Mouse (Mus musculus) heart, embryonic 11.5 days (tissue): ENCODE results near the gene Pla1a. TPM values are rescaled to one million over a fixed set of nuclear protein-coding genes. Genes with fewer than 3 reads are reported as not detected.
"Not testable (repeated sequence)": the region's sequence is repeated elsewhere in the genome, so short reads cannot be mapped to it uniquely, and the experiment has no call there.

ENCODE experiments used
- ATAC-seq: fragments of 200-750 bp; cut with Nextera tagmentation; replicated peaks from 2 replicates; pipeline ENCODE4 v1.8.0; 2017; ENCODE audit warnings: moderate library complexity; ENCODE audit not compliant: insufficient number of reproducible peaks, low FRiP score, low TSS enrichment
- H3K27ac ChIP-seq: fragments of 300-500 bp; sonication (generic); 2 replicates; pipeline ENCODE4 v1.5.1; 2014; ENCODE audit warnings: mild to moderate bottlenecking, low read depth, low read length
- H3K27me3 ChIP-seq: fragments of 300-500 bp; sonication (generic); 2 replicates; pipeline ENCODE4 v1.6.1; 2014; ENCODE audit warnings: mild to moderate bottlenecking, low read length, mixed read lengths; ENCODE audit not compliant: control insufficient read depth, insufficient read depth
- H3K36me3 ChIP-seq: fragments of 300-500 bp; sonication (generic); 2 replicates; pipeline ENCODE4 v1.6.1; 2014; ENCODE audit warnings: mild to moderate bottlenecking, low read length, moderate library complexity, mixed read lengths; ENCODE audit not compliant: control insufficient read depth, insufficient read depth
- H3K4me1 ChIP-seq: fragments of 300-500 bp; sonication (generic); 2 replicates; pipeline ENCODE4 v1.6.1; 2014; ENCODE audit warnings: low read length; ENCODE audit not compliant: control insufficient read depth, insufficient read depth
- H3K4me2 ChIP-seq: fragments of 300-500 bp; sonication (generic); 2 replicates; pipeline ENCODE4 v1.6.1; 2014; ENCODE audit warnings: mild to moderate bottlenecking, moderate library complexity
- H3K4me3 ChIP-seq: fragments of 300-500 bp; sonication (generic); 2 replicates; pipeline ENCODE4 v1.5.1; 2014; ENCODE audit warnings: low read depth, low read length
- H3K9ac ChIP-seq: fragments of 300-500 bp; sonication (generic); 2 replicates; pipeline ENCODE4 v1.6.1; 2014; ENCODE audit warnings: mild to moderate bottlenecking, low read depth, low read length, moderate library complexity
- H3K9me3 ChIP-seq: fragments of 300-500 bp; sonication (generic); replicated peaks from 2 replicates; pipeline ENCODE4 v1.6.1; 2016; ENCODE audit warnings: low read length; ENCODE audit not compliant: control insufficient read depth
- WGBS: fragments of 180-500 bp; shearing (Covaris S2); extraction: QIAGEN DNeasy Blood & Tissue Kit; methylation state at CpG from one replicate; pipeline ENCODE4 v1.1.7; 2014; ENCODE audit not compliant: insufficient replicate concordance; 5-methylcytosine and 5-hydroxymethylcytosine counted together
- polyA plus RNA-seq: library from polyadenylated mRNA; unstranded; fragments of >200 nt; fragmentation: Nextera tagmentation; extraction: Ambion mirVana; gene quantifications from 2 replicates; pipeline ENCODE4 v1.2.1, GENCODE M21; 2014

Gene Pla1a
- polyA plus RNA-seq, 1 experiment from 2014 or later: 0.43 TPM

DNA sequence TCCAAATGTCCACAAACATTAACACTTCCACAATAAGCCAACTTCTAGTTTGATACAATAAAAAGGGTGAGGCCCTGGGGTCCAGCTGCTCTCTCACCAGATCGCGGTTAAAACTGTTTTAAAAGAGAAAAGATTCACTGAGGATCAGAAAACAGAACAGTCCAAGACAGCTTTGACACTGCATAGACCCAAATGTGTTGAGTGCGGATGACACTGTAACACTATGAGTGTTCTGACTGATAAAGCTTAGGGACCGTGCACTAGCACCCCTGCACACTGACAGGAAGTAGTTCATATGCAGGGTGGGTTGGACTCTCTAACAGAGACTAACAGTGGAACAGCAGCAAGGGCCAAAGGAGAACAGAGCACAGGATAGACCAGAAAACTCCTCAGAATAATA is 21.0 kb upstream of the Pla1a start:
- Histone ChIP-seq H3K4me3 (no peak overlapping the region), H3K27ac (no peak overlapping the region), H3K27me3 (no peaks in the 10 kb centered on the region), H3K4me2 (no peak overlapping the region), H3K36me3 (peaks cover 3% of the 10 kb centered on the region; the same call in 1 of the 2 replicates), H3K9me3 (no peaks in the 10 kb centered on the region), H3K4me1 (no peaks in the 10 kb centered on the region), H3K9ac (no peak overlapping the region)
- WGBS: 71% methylated on average over 4 of the region's 4 CpGs
- no peak for ATAC-seq

DNA sequence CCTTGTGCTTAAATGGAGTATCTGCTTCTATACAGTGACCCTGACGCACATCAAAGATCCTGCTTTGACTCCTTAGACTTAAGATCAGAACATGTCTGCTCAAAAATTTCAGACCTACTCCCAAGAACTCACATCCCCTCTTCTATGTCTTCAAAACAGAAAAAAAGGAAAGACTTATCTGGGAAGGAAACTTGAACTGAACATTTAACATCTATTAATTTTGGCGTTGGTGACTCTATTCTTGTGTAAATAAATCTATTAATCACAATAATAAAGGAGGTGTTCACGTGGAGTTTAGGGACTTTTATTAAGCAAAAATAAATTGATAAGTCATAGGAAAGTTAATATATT is 20.2 kb upstream of the Pla1a start:
- Histone ChIP-seq H3K9me3 (no peaks in the 10 kb centered on the region), H3K4me1 (no peaks in the 10 kb centered on the region), H3K4me2 (peak overlapping the region; percentile 91), H3K27ac (peak overlapping the region; percentile 93), H3K9ac (peak overlapping the region; percentile 96), H3K4me3 (peak overlapping the region; percentile 59), H3K36me3 (peaks cover 4% of the 10 kb centered on the region; the same call in 1 of the 2 replicates), H3K27me3 (no peaks in the 10 kb centered on the region)
- no peak for ATAC-seq
- WGBS: 33% methylated on average over 3 of the region's 3 CpGs

DNA sequence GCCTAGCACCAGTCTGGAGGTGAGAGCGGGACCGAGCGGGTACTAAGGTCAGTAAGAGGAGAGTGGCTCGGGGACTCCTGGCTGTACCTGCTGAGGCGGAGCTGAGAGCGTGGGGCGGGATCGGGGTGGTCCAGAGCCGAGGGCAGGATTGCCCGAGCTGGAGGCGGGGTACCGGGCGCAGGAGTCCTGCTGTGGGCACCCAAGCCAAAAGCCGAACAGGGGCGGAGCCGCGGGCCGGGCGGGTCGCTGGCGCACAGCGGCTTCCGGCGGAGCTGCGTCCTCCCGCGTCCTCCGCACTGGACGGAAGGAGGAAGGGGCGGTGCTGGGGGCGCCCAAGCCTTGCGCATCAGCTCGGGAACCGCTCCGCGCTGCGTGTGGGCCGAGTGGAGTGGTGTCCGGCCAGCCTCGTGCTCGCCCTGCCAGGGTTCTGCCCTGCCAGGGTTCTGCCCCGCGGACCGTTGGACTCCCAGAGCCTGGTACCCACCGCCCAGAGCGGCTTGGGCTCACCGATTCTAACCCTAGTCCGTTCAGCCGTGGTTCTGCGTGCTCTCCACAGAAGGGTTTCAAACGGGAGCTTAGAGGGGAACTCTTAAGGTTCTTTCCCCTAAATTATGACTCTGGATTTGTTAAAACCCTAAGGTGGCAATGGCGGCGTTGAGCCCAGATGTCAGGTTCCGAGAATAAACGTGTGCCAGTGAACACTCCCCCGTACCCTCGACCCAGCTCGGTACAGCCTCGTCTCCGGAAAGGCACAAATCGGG is 19.7 kb upstream of the Pla1a start, which contains the start of gene Adprh:
Adprh (minus strand) TSS at position 262 of the 761 bp plus-strand sequence.
- peak; percentile 96 for ATAC-seq

DNA sequence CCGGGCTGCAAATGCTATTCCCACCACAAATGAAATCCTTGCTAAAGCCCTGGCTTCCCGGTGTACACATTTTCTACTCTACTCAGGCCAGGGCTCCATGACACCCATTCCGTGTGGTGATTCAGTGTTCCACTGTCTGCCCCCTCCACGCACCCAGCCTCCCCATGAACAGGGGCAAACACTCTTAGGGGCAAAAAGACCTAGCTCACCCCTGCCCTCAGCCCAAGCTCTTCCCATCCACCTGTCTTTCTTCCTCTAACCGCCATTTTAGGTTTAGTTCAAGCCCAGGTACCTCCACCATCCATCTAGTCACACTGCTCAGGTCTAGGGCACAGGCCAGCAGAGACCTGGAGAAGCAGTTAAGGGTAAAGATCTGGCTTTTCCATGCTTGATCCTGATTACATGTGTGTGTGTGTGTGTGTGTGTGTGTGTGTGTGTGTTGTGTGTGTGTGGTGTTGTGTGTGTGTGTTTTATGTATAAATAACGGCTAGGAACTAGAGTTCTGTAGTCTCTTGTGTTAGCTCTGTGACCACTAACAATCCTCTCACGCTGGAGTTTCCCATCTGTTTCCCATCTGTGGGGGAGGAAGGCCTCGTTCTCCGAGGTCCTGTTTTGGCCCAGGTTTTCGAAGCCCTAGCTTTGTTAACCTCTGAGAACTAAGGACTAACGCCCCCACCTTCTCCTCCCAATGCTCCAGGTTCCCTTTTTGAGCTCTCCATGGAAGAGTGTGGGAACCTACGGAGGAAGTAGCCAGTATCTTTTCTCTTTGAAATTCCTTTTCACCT is 18.7 kb upstream of the Pla1a start:
- Histone ChIP-seq H3K27me3 (no peaks in the 10 kb centered on the region), H3K36me3 (peaks cover 15% of the 10 kb centered on the region), H3K4me2 (peak overlapping the region; percentile 91), H3K27ac (peak overlapping the region; percentile 93), H3K4me1 (no peaks in the 10 kb centered on the region), H3K4me3 (peak overlapping the region; percentile 59), H3K9me3 (no peaks in the 10 kb centered on the region), H3K9ac (peak overlapping the region; percentile 96)
- WGBS: 43% methylated on average over 12 of the region's 12 CpGs
- ATAC-seq: no peak

More for the DNA sequence above, 19.7 kb upstream of the Pla1a start, which contains the start of gene Adprh:
- Histone ChIP-seq H3K9me3 (no peaks in the 10 kb centered on the region), H3K27ac (peak within 1 kb of the TSS; percentile 93), H3K4me1 (no peaks in the 10 kb centered on the region), H3K9ac (peak within 1 kb of the TSS; percentile 96), H3K4me2 (peak within 1 kb of the TSS; percentile 91), H3K27me3 (no peaks in the 10 kb centered on the region), H3K4me3 (peak within 1 kb of the TSS; percentile 59), H3K36me3 (peaks cover 5% of the 10 kb centered on the region)
- 3% methylated on average over 57 of the region's 61 CpGs for WGBS

DNA sequence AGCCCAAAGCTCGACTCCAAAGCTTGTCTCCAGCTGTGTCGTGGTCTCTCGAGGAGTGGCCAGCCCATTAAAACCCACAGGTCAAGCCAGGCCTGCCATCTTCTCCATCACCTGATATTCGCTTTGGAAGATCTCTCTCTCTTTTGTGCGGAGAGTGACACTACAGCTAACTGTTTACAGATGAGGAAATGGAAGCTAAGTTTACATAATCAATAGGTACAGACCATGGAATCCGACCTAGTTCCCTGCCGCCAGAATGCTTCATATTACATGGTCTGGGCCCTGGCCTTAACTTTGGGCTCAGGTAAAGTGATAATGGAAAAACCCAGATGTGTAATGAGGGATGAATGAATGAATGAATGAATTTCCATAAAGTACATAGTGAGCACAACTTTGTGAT is 17.8 kb upstream of the Pla1a start:
- Histone ChIP-seq H3K4me3 (no peak overlapping the region), H3K27me3 (no peaks in the 10 kb centered on the region), H3K9me3 (no peaks in the 10 kb centered on the region), H3K9ac (no peak overlapping the region), H3K4me1 (no peaks in the 10 kb centered on the region), H3K4me2 (no peak overlapping the region), H3K36me3 (peaks cover 18% of the 10 kb centered on the region), H3K27ac (no peak overlapping the region)
- no peak for ATAC-seq
- 85% methylated on average over 7 of the region's 7 CpGs for WGBS

DNA sequence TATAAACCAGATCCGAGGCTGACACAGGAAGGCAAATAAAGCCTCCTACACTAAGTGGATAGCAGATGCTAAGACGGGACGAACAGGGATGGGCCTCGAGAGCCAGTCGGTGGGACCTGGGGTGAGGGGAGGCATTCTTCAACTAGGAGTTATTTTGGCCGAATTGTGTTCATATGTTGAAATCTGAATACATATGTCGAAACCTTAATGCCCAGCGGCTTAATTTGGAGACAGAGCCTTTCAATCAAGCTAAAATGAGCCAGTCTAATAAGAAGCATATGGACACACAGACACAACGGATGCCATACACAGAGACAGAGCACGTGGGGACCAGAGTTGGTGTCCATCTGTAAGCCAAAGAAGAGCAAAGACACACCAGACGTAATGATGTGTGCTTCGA is 15.5 kb upstream of the Pla1a start:
- no peak overlapping the region for H3K4me3 ChIP-seq
- H3K27me3 ChIP-seq: no peaks in the 10 kb centered on the region
- H3K27ac ChIP-seq: no peak overlapping the region
- no peak overlapping the region for H3K9ac ChIP-seq
- no peaks in the 10 kb centered on the region for H3K4me1 ChIP-seq
- no peak for ATAC-seq
- H3K9me3 ChIP-seq: no peaks in the 10 kb centered on the region
- H3K4me2 ChIP-seq: no peak overlapping the region
- WGBS: 94% methylated on average over 12 of the region's 12 CpGs
- peaks cover 32% of the 10 kb centered on the region for H3K36me3 ChIP-seq

DNA sequence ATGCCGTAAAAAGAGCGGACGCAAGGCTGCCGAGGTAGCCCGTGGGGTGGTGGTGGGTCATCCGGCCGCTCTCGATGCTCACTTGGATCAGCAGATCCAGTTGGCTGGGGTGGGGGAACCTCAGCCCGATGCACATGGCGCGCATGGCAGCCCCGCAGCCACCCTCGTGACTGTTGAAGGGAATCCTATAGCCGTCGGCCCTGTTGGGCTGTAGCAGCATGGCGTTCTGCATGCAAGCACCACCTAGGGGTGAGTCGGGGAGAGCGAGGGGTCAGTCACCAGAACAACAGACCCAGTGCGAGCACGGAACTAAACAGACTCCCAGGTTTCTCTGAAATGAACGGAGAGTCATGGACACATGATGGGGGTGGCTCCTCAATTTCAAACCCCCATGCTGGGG is 14.4 kb upstream of the Pla1a start:
- no peaks in the 10 kb centered on the region for H3K9me3 ChIP-seq
- WGBS: 89% methylated on average over 21 of the region's 21 CpGs

DNA sequence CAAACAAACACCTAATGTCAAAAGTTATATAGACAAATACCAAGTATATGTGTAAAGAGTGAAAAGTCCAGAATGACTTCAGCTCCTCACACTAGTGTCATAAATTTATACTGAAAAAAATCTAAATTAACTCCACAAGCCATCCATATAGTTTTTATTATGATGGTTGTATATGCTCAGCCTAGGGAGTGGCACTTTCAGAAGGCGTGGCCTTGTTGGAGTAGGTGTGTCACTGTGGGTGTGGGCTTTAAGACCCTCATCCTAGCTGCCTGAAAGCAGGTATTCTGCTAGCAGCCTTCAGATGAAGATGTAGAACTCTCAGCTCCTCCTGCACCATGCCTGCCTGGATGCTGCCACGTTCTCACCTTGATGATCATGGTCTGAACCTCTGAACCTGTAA is 13.2 kb upstream of the Pla1a start:
- H3K27ac ChIP-seq, H3K27me3 ChIP-seq, H3K4me1 ChIP-seq, H3K9me3 ChIP-seq, ATAC-seq, H3K9ac ChIP-seq, H3K4me2 ChIP-seq, H3K4me3 ChIP-seq: not testable (repeated sequence)
- WGBS: 96% methylated on average over 2 of the region's 2 CpGs
- peaks cover 32% of the 10 kb centered on the region for H3K36me3 ChIP-seq

More for the DNA sequence above, 14.4 kb upstream of the Pla1a start:
- ATAC-seq: no peak
- Histone ChIP-seq H3K27ac (no peak overlapping the region), H3K9ac (no peak overlapping the region), H3K4me1 (no peaks in the 10 kb centered on the region), H3K36me3 (peaks cover 32% of the 10 kb centered on the region), H3K4me3 (no peak overlapping the region), H3K4me2 (no peak overlapping the region), H3K27me3 (no peaks in the 10 kb centered on the region)
